Mouse (Mus musculus) liver, postnatal 0 days (tissue): ENCODE measurements around the gene Supt3. TPM values are rescaled to one million over a fixed set of nuclear protein-coding genes. Genes with fewer than 3 reads are reported as not detected.

ENCODE experiments used
- ATAC-seq: fragments of 200-750 bp; cut with Nextera tagmentation; 2 replicates; pipeline ENCODE4 v1.8.0; 2017; ENCODE audit warnings: mild to moderate bottlenecking, moderate library complexity
- DNase-seq: peaks from one replicate; pipeline ENCODE4 v3.0.0-alpha.2; 2016
- H3K27ac ChIP-seq: fragments of 300-500 bp; sonication (generic); 2 replicates; pipeline ENCODE4 v1.5.1; 2014; ENCODE audit warnings: antibody characterized with exemption, moderate library complexity, mild to moderate bottlenecking, low read depth
- H3K27me3 ChIP-seq: fragments of 300-500 bp; sonication (generic); 2 replicates; pipeline ENCODE4 v1.6.1; 2014; ENCODE audit warnings: low read length, control low read depth, mixed read lengths; ENCODE audit not compliant: insufficient read depth
- H3K36me3 ChIP-seq: fragments of 300-500 bp; sonication (generic); replicated peaks from 2 replicates; pipeline ENCODE4 v1.6.1; 2014; ENCODE audit warnings: mild to moderate bottlenecking, control low read depth, low read length, moderate library complexity, mixed read lengths; ENCODE audit not compliant: insufficient read depth
- H3K4me1 ChIP-seq: fragments of 300-500 bp; sonication (generic); 2 replicates; pipeline ENCODE4 v1.6.1; 2014; ENCODE audit warnings: antibody characterized with exemption, mild to moderate bottlenecking, control low read depth; ENCODE audit not compliant: insufficient read depth
- H3K4me2 ChIP-seq: fragments of 300-500 bp; sonication (generic); 2 replicates; pipeline ENCODE4 v1.6.1; 2014; ENCODE audit warnings: low read depth, mild to moderate bottlenecking, low read length, moderate library complexity, mixed read lengths
- H3K4me3 ChIP-seq: fragments of 300-500 bp; sonication (generic); 2 replicates; pipeline ENCODE4 v1.5.1; 2014; ENCODE audit warnings: low read depth, low read length
- H3K9ac ChIP-seq: fragments of 300-500 bp; sonication (generic); replicated peaks from 2 replicates; pipeline ENCODE4 v1.6.1; 2014; ENCODE audit warnings: mild to moderate bottlenecking, moderate library complexity
- H3K9me3 ChIP-seq: fragments of 300-500 bp; sonication (generic); 2 replicates; pipeline ENCODE4 v1.6.1; 2016; ENCODE audit warnings: mild to moderate bottlenecking, control low read depth, low read length, mixed read lengths
- CTCF ChIP-seq: sonication (generic); IDR thresholded peaks from 2 replicates; pipeline ENCODE4 v1.5.1; 2016; ENCODE audit warnings: antibody characterized with exemption, low read depth
- EP300 ChIP-seq: IDR thresholded peaks from 2 replicates; pipeline ENCODE4 v1.6.1; 2016; ENCODE audit warnings: antibody characterized with exemption, low read depth, mild to moderate bottlenecking
- WGBS: fragments of 180-500 bp; shearing (Covaris S2); extraction: QIAGEN DNeasy Blood & Tissue Kit; methylation state at CpG from one replicate; pipeline ENCODE4 v1.1.7; 2014; ENCODE audit not compliant: insufficient replicate concordance; 5-methylcytosine and 5-hydroxymethylcytosine counted together
- polyA plus RNA-seq: library from polyadenylated mRNA; unstranded; fragments of >200 nt; fragmentation: Nextera tagmentation; extraction: Ambion mirVana; gene quantifications from 2 replicates; pipeline ENCODE4 v1.2.1, GENCODE M21; 2015

Supt3 gene
- polyA plus RNA-seq, 1 experiment from 2014 or later: 5.0 TPM

- ATAC-seq: no peak
- H3K27ac ChIP-seq: no peak overlapping the region
- H3K4me2 ChIP-seq: no peak overlapping the region
- TF ChIP-seq EP300 (no peak), CTCF (no peak)
- H3K27me3 ChIP-seq: no peaks in the 10 kb centered on the region
- H3K4me1 ChIP-seq: no peaks in the 10 kb centered on the region
- no peak overlapping the region for H3K9ac ChIP-seq
- DNase-seq: no peak
- WGBS: 75% methylated on average over 6 of the region's 6 CpGs
- H3K4me3 ChIP-seq: no peak overlapping the region
- no peaks in the 10 kb centered on the region for H3K9me3 ChIP-seq
- no peaks in the 10 kb centered on the region for H3K36me3 ChIP-seq
Observed at GRCm38 (mm10) chr17:44963051-44963798, 186.3 kb downstream of the Supt3 start.

GRCm38 (mm10) chr17:44967186-44967585 is 190.2 kb downstream of the Supt3 start:
- no peak overlapping the region for H3K4me3 ChIP-seq
- H3K4me1 ChIP-seq: no peaks in the 10 kb centered on the region
- H3K27me3 ChIP-seq: no peaks in the 10 kb centered on the region
- ATAC-seq (no peak), DNase-seq (no peak)
- no peak overlapping the region for H3K4me2 ChIP-seq
- H3K27ac ChIP-seq: no peak overlapping the region
- no peaks in the 10 kb centered on the region for H3K36me3 ChIP-seq
- WGBS: 68% methylated on average over 1 of the region's 1 CpGs
- H3K9me3 ChIP-seq: no peaks in the 10 kb centered on the region
- TF ChIP-seq CTCF (no peak), EP300 (no peak)
- H3K9ac ChIP-seq: no peak overlapping the region

- TF ChIP-seq CTCF (no peak), EP300 (no peak)
- 77% methylated on average over 3 of the region's 3 CpGs for WGBS
- Histone ChIP-seq H3K27ac (no peak overlapping the region), H3K36me3 (no peaks in the 10 kb centered on the region), H3K4me1 (no peaks in the 10 kb centered on the region), H3K4me2 (no peak overlapping the region), H3K9ac (no peak overlapping the region), H3K27me3 (no peaks in the 10 kb centered on the region), H3K4me3 (no peak overlapping the region), H3K9me3 (no peaks in the 10 kb centered on the region)
- DNase-seq: no peak
- ATAC-seq: no peak
Observed at GRCm38 (mm10) chr17:44970255-44970654, 193.3 kb downstream of the Supt3 start.

- TF ChIP-seq EP300 (no peak), CTCF (no peak)
- H3K9ac ChIP-seq: no peak overlapping the region
- H3K4me2 ChIP-seq: no peak overlapping the region
- no peak overlapping the region for H3K27ac ChIP-seq
- no peak overlapping the region for H3K4me3 ChIP-seq
- no peaks in the 10 kb centered on the region for H3K9me3 ChIP-seq
- ATAC-seq (no peak), DNase-seq (peak; percentile 48)
- WGBS: 58% methylated on average over 4 of the region's 4 CpGs
- no peaks in the 10 kb centered on the region for H3K36me3 ChIP-seq
- H3K4me1 ChIP-seq: no peaks in the 10 kb centered on the region
- H3K27me3 ChIP-seq: no peaks in the 10 kb centered on the region
Observed at GRCm38 (mm10) chr17:44973489-44973888, 196.5 kb downstream of the Supt3 start.

- no peak overlapping the region for H3K4me3 ChIP-seq
- no peak for TF ChIP-seq CTCF
- no peak for TF ChIP-seq EP300
- no peaks in the 10 kb centered on the region for H3K36me3 ChIP-seq
- no peaks in the 10 kb centered on the region for H3K4me1 ChIP-seq
- ATAC-seq (no peak), DNase-seq (no peak)
- H3K9ac ChIP-seq: no peak overlapping the region
- no peak overlapping the region for H3K4me2 ChIP-seq
- no peaks in the 10 kb centered on the region for H3K9me3 ChIP-seq
- 83% methylated on average over 2 of the region's 2 CpGs for WGBS
- no peak overlapping the region for H3K27ac ChIP-seq
- H3K27me3 ChIP-seq: no peaks in the 10 kb centered on the region
Observed at GRCm38 (mm10) chr17:44977690-44978089, 200.7 kb downstream of the Supt3 start.

- DNase-seq: no peak
- WGBS: 80% methylated on average over 2 of the region's 2 CpGs
Observed at GRCm38 (mm10) chr17:44987964-44988363, 211.0 kb downstream of the Supt3 start.

More at GRCm38 (mm10) chr17:44987964-44988363, 211.0 kb downstream of the Supt3 start:
- no peak overlapping the region for H3K4me2 ChIP-seq
- no peak for ATAC-seq
- no peaks in the 10 kb centered on the region for H3K4me1 ChIP-seq
- no peak overlapping the region for H3K27ac ChIP-seq
- H3K27me3 ChIP-seq: no peaks in the 10 kb centered on the region
- H3K9me3 ChIP-seq: no peaks in the 10 kb centered on the region
- no peak overlapping the region for H3K9ac ChIP-seq
- TF ChIP-seq EP300 (no peak), CTCF (no peak)
- no peaks in the 10 kb centered on the region for H3K36me3 ChIP-seq
- H3K4me3 ChIP-seq: no peak overlapping the region
